Mouse (Mus musculus) heart, embryonic 12.5 days (tissue): ENCODE measurements around the gene Snap91. TPM values are rescaled to one million over a fixed set of nuclear protein-coding genes. Genes with fewer than 3 reads are reported as not detected.
A peak's percentile ranks its signal among the peaks of the same experiment; 100 is the strongest.

Experiments
- ATAC-seq: fragments of 200-750 bp; cut with Nextera tagmentation; 2 replicates; pipeline ENCODE4 v1.8.0; 2017; ENCODE audit warnings: moderate TSS enrichment, moderate library complexity; ENCODE audit not compliant: insufficient number of reproducible peaks, low FRiP score
- H3K27ac ChIP-seq: fragments of 300-500 bp; sonication (generic); 2 replicates; pipeline ENCODE4 v1.5.1; 2016; ENCODE audit warnings: mild to moderate bottlenecking, moderate library complexity; ENCODE audit not compliant: poor library complexity, severe bottlenecking
- H3K27me3 ChIP-seq: fragments of 300-500 bp; sonication (generic); replicated peaks from 2 replicates; pipeline ENCODE4 v1.6.1; 2016; ENCODE audit warnings: mild to moderate bottlenecking, moderate library complexity
- H3K36me3 ChIP-seq: fragments of 300-500 bp; sonication (generic); 2 replicates; pipeline ENCODE4 v1.6.1; 2016; ENCODE audit warnings: mild to moderate bottlenecking, moderate library complexity
- H3K4me1 ChIP-seq: fragments of 300-500 bp; sonication (generic); replicated peaks from 2 replicates; pipeline ENCODE4 v1.6.1; 2016; ENCODE audit warnings: mild to moderate bottlenecking
- H3K4me2 ChIP-seq: fragments of 300-500 bp; sonication (generic); 2 replicates; pipeline ENCODE4 v1.6.1; 2016; ENCODE audit warnings: mild to moderate bottlenecking, moderate library complexity
- H3K4me3 ChIP-seq: fragments of 300-500 bp; sonication (generic); 2 replicates; pipeline ENCODE4 v1.5.1; 2016; ENCODE audit warnings: mild to moderate bottlenecking
- H3K9ac ChIP-seq: fragments of 300-500 bp; sonication (generic); 2 replicates; pipeline ENCODE4 v1.6.1; 2016; ENCODE audit warnings: mild to moderate bottlenecking, moderate library complexity
- H3K9me3 ChIP-seq: fragments of 300-500 bp; sonication (generic); replicated peaks from 2 replicates; pipeline ENCODE4 v1.6.1; 2016; ENCODE audit warnings: mild to moderate bottlenecking, moderate library complexity
- WGBS: fragments of 180-500 bp; shearing (Covaris S2); methylation state at CpG from one replicate; pipeline ENCODE4 v1.1.7; 2016; 5-methylcytosine and 5-hydroxymethylcytosine counted together
- polyA plus RNA-seq: library from polyadenylated mRNA; unstranded; fragments of >200 nt; fragmentation: Nextera tagmentation; extraction: Ambion mirVana; gene quantifications from 2 replicates; pipeline ENCODE4 v1.2.1, GENCODE M21; 2016

Gene Snap91
- 77.2 and 84.2 TPM in 2 replicates for polyA plus RNA-seq

- H3K27ac ChIP-seq: peak within 1 kb of the TSS; percentile 83
- H3K9ac ChIP-seq: peak within 1 kb of the TSS; percentile 85
- H3K27me3 ChIP-seq: peaks cover 22% of the 10 kb centered on the region
- H3K4me1 ChIP-seq: peaks cover 6% of the 10 kb centered on the region; the same call in 1 of the 2 replicates
- H3K4me2 ChIP-seq: peak within 1 kb of the TSS; percentile 72
- peak within 1 kb of the TSS; percentile 82 for H3K4me3 ChIP-seq
- WGBS: under 1% methylated on average over 99 of the region's 104 CpGs
- H3K9me3 ChIP-seq: no peaks in the 10 kb centered on the region
- peak; percentile 84 for ATAC-seq
- H3K36me3 ChIP-seq: no peaks in the 10 kb centered on the region
Observed at GRCm38 (mm10) chr9:86880113-86880972, at the start of gene Snap91. TSS of gene Snap91 (minus strand) at chr9:86880654.

GRCm38 (mm10) chr9:86926519-86926918 lies 46.1 kb upstream of the Snap91 start:
- no peak overlapping the region for H3K4me3 ChIP-seq
- H3K27ac ChIP-seq: no peak overlapping the region
- H3K4me1 ChIP-seq: peaks cover 6% of the 10 kb centered on the region
- no peaks in the 10 kb centered on the region for H3K27me3 ChIP-seq
- H3K9ac ChIP-seq: no peak overlapping the region
- H3K4me2 ChIP-seq: no peak overlapping the region
- no peak for ATAC-seq
- H3K9me3 ChIP-seq: no peaks in the 10 kb centered on the region
- 67% methylated on average over 5 of the region's 5 CpGs for WGBS
- H3K36me3 ChIP-seq: no peaks in the 10 kb centered on the region

- no peak overlapping the region for H3K27ac ChIP-seq
- H3K27me3 ChIP-seq: no peaks in the 10 kb centered on the region
- no peak for ATAC-seq
- WGBS: 41% methylated on average over 6 of the region's 6 CpGs
- H3K4me2 ChIP-seq: no peak overlapping the region
- H3K4me1 ChIP-seq: peaks cover 6% of the 10 kb centered on the region
- H3K9me3 ChIP-seq: no peaks in the 10 kb centered on the region
- H3K9ac ChIP-seq: no peak overlapping the region
- no peak overlapping the region for H3K4me3 ChIP-seq
- H3K36me3 ChIP-seq: no peaks in the 10 kb centered on the region
Observed at GRCm38 (mm10) chr9:86925688-86926087, 45.2 kb upstream of the Snap91 start.

- H3K9me3 ChIP-seq: no peaks in the 10 kb centered on the region
- no peak overlapping the region for H3K4me3 ChIP-seq
- no peaks in the 10 kb centered on the region for H3K36me3 ChIP-seq
- H3K4me1 ChIP-seq: peaks cover 6% of the 10 kb centered on the region
- H3K27ac ChIP-seq: no peak overlapping the region
- no peaks in the 10 kb centered on the region for H3K27me3 ChIP-seq
- WGBS: 84% methylated on average over 3 of the region's 3 CpGs
- no peak overlapping the region for H3K9ac ChIP-seq
- H3K4me2 ChIP-seq: no peak overlapping the region
- ATAC-seq: no peak
Observed at GRCm38 (mm10) chr9:86922430-86922829, 42.0 kb upstream of the Snap91 start.

GRCm38 (mm10) chr9:86916543-86916942 lies 36.1 kb upstream of the Snap91 start:
- ATAC-seq: no peak
- H3K4me3 ChIP-seq: no peak overlapping the region
- H3K27ac ChIP-seq: peak overlapping the region; percentile 68
- H3K36me3 ChIP-seq: no peaks in the 10 kb centered on the region
- H3K27me3 ChIP-seq: no peaks in the 10 kb centered on the region
- H3K9me3 ChIP-seq: no peaks in the 10 kb centered on the region
- 37% methylated on average over 3 of the region's 3 CpGs for WGBS
- H3K4me2 ChIP-seq: no peak overlapping the region
- H3K4me1 ChIP-seq: peaks cover 6% of the 10 kb centered on the region
- no peak overlapping the region for H3K9ac ChIP-seq

GRCm38 (mm10) chr9:86899502-86900199 lies 19.2 kb upstream of the Snap91 start:
- no peaks in the 10 kb centered on the region for H3K36me3 ChIP-seq
- H3K9me3 ChIP-seq: no peaks in the 10 kb centered on the region
- no peak overlapping the region for H3K4me3 ChIP-seq
- H3K4me1 ChIP-seq: peaks cover 16% of the 10 kb centered on the region
- peak; percentile 59; the same call in 1 of the 2 replicates for ATAC-seq
- no peaks in the 10 kb centered on the region for H3K27me3 ChIP-seq
- H3K27ac ChIP-seq: peak overlapping the region; percentile 88
- 42% methylated on average over 4 of the region's 4 CpGs for WGBS
- no peak overlapping the region for H3K4me2 ChIP-seq
- H3K9ac ChIP-seq: no peak overlapping the region

GRCm38 (mm10) chr9:86879216-86880112 lies 990 bp downstream of the Snap91 start:
- Histone ChIP-seq H3K27me3 (peaks cover 22% of the 10 kb centered on the region), H3K9me3 (no peaks in the 10 kb centered on the region), H3K9ac (peak overlapping the region; percentile 85), H3K27ac (peak overlapping the region; percentile 83), H3K4me1 (peaks cover 6% of the 10 kb centered on the region; the same call in 1 of the 2 replicates), H3K4me2 (peak overlapping the region; percentile 72), H3K4me3 (peak overlapping the region; percentile 82), H3K36me3 (no peaks in the 10 kb centered on the region)
- ATAC-seq: peak; percentile 59
- WGBS: 1% methylated on average over 75 of the region's 75 CpGs

GRCm38 (mm10) chr9:86878716-86879115 lies 1.7 kb downstream of the Snap91 start:
- Histone ChIP-seq H3K9me3 (no peaks in the 10 kb centered on the region), H3K4me2 (peak overlapping the region; percentile 72), H3K27ac (no peak overlapping the region), H3K4me3 (peak overlapping the region; percentile 82), H3K9ac (peak overlapping the region; percentile 85), H3K27me3 (peaks cover 22% of the 10 kb centered on the region), H3K4me1 (peaks cover 6% of the 10 kb centered on the region; the same call in 1 of the 2 replicates), H3K36me3 (no peaks in the 10 kb centered on the region)
- WGBS: 69% methylated on average over 6 of the region's 6 CpGs
- ATAC-seq: no peak

GRCm38 (mm10) chr9:86873681-86874080 lies 6.8 kb downstream of the Snap91 start:
- Histone ChIP-seq H3K4me1 (peaks cover 10% of the 10 kb centered on the region), H3K9me3 (no peaks in the 10 kb centered on the region), H3K4me3 (no peak overlapping the region), H3K27ac (no peak overlapping the region), H3K27me3 (peaks cover 13% of the 10 kb centered on the region), H3K4me2 (no peak overlapping the region), H3K9ac (no peak overlapping the region), H3K36me3 (peaks cover 6% of the 10 kb centered on the region; the same call in 1 of the 2 replicates)
- no peak for ATAC-seq
- WGBS: 78% methylated on average over 4 of the region's 4 CpGs

- Histone ChIP-seq H3K27me3 (no peaks in the 10 kb centered on the region), H3K36me3 (peaks cover 6% of the 10 kb centered on the region; the same call in 1 of the 2 replicates), H3K9ac (no peak overlapping the region), H3K4me3 (no peak overlapping the region), H3K4me2 (no peak overlapping the region), H3K4me1 (peaks cover 13% of the 10 kb centered on the region), H3K27ac (peak overlapping the region; percentile 6; the same call in 1 of the 2 replicates), H3K9me3 (no peaks in the 10 kb centered on the region)
- 51% methylated on average over 11 of the region's 11 CpGs for WGBS
- ATAC-seq: no peak
Observed at GRCm38 (mm10) chr9:86869586-86870338, 10.7 kb downstream of the Snap91 start.
